Mouse (Mus musculus) thymus, postnatal 4 days (tissue): ENCODE measurements around the gene Ythdf1.

Experiments
- DNase-seq: peaks from one replicate; pipeline ENCODE4 v3.0.0; 2021

The Ythdf1 gene

DNA sequence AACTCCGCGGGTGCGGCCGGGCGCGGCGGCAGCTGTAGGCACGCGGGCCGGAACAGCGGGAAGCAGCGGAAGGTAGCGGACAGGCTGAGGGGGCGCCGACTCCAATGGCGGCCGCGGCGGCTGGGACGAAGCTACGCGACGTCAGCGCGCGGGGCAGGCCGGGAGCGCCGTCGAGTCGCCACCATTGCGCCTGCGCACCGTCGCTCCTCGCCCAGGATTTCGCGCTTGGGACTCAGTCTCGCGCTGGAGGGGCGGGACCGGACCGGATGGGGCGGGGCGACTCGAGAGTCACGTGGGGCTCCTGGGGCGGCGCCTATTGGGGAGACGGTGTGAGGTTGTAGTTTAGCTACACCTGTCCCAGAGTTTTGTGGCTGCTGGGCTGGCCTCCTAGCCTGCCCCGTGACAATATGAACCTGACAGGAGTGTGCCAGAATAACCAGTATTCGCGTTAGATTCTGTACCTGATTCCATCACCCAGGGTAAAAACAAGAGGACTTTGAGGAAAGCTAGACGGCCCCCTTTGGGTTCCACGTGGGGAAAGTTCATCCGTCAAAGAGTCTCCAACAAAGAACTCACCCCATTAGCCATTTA, at the start of gene Ythdf1:
TSS of gene Ythdf1 (minus strand) at position 140 of the 591 bp plus-strand sequence.
- peak; percentile 100 for DNase-seq

DNA sequence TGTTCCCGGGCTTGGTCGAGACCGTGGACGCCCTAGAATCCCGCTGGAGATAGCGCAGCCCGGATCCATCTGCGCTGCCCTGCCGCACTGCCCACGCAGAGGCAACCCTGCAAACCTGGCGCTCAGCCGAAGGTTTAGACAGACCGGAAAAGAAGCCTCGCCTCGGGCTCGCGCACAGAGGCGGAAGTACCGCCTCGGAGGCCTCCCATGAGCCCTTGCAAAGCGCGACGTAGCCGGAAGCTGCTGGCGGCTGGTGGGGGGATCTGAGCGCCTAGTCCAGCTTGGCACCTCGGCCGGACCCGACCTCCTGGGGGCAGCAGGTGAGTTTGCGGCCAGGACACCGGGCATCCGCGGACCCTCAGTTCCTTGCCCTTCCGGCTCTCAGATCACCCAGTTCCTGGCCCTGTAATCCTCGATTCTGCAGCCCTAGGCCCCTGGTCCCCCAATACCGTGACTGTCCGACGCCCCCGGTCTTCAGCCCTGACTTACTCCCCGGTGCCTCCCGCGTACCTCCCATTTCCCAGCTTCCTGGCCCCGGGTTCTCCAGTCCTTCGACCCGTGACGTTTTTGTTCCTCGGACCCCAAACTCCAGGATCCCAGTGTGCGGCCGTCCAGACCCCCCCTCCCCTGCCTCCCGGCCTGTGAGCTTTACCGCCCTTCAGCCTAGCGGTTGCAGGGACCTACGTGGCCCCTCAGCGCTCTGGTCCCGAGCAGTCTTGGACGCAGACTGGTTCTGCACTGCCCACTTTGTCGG, 46.4 kb upstream of the Ythdf1 start, which contains the start of gene Arfgap1:
TSS of gene Arfgap1 (plus strand) at position 216 of the 754 bp plus-strand sequence.
- peak; percentile 89 for DNase-seq

DNA sequence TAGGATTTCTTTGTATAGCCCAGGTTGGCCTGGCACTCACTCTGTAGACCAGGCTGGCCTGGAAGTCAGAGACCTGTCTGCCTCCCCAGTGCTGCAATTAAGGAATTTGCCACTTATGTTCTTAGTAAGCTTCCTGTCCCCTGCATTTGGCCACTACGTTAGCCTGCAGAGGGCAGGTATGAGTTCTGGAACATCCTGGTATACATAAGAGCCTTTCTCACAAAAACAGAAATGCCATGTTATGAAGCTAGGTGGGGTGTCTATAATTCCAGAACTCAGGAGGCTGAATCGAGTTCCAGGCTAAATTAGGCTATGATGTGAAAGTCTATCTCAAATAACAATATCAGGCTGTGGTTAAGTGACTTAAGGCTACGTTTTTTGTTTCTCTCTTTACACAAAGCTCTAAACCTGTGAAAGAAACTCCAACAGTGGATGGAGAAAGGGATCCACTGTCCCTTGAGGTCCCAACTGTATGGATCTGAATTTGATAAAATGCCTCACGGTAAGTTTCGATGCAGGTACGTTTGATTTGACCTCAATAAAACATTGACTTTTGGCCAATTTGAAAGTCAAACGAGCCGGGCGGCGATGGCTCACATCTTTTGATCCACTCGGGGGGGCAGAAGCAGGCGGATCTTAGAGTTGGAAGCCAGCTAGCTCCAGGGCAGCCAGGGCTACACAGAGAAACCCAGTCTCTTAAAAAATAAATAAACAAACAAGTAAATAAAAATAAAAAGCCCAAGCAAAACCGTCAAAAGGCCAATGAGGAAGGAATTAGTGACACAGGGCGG, 45.5 kb upstream of the Ythdf1 start:
- DNase-seq: peak; percentile 28

DNA sequence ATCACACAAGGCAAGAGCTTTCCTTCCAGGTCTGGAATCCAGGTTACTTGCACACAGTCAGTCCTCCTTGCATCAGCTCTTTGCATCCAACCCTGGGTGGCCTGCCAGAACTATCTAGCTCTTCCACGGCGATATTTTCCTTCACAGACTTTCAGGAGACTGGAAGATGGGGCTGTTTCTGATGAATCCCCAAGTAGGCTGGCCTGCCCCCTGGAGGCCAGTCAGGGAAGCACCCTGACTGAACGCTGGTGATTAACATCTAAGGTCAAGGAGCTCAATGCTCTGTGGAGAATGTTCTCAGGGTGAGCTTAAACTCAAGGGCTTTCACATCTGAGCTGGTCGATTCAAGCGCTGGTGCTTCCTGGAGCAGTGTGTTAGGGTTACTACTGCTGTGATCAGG, 43.2 kb upstream of the Ythdf1 start:
- DNase-seq: peak; percentile 80

DNA sequence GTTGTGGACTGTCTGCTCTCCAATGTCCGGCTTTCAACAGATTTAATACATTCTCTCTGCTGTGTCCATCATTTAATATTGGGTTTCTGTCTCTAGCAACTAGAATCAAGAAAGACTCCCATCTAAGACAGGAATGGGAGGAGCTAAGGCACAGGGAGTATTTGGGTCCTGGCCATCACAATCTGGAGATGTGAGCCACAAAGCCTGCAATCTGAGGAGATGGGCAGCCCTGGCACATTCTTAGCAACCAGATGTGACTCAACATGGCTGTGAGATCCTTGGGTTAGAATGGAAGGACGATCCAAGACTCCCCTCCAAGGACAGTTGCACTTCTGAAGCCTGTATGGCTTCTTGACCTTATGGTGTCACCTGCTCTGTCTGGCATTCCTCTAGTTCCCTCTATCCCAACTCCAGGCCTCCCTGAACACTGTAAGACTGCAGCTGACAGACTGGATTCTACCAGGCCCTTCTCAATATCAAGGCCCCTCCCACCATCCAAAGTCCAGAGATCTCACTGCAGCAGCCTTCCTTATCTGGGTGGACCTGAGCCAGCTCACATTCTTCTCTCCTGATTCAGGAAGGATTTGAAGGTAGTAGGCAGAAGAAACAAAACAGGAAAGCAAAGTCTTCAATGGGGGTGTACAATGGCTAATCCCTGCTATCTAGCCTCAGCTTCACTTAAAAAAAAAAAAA, 42.0 kb upstream of the Ythdf1 start:
- no peak for DNase-seq

DNA sequence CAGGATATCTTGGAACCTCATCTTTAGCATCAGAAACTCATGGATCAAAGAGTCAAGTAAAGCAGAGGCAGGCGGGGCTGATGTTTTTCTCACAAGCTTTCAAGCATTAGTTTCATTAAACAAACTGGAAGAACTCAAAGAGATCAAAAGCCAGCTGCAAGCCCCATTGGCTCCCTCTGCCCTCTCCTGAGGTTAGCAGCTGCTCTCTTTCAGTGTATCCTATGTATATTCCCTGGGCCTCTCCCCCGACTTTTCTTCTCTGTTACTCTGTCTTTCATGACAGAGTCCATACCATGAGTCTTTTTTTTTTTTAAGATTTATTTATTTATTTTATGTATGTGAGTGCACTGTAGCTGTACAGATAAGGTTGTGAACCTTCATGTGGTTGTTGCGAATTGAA, 39.4 kb upstream of the Ythdf1 start:
- DNase-seq: no peak

DNA sequence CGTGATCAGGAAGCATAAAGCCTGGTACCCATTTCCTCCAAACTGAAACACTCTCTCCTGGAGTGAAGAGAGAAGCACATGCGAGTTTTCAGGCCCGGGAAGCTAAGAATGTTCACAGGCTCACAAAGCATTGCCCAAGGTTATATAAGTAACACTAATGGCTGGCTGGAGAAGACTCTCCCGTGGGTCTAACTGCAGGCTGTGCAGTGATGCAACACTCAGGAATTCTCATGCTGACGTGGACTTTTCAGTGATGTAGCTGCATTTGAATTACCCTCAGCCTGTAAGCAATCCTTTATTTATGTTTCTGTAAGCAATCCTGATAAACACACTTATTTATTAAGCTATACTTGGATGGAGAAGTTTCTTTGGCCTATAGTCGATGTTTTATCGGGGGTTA, 38.9 kb upstream of the Ythdf1 start:
- no peak for DNase-seq

DNA sequence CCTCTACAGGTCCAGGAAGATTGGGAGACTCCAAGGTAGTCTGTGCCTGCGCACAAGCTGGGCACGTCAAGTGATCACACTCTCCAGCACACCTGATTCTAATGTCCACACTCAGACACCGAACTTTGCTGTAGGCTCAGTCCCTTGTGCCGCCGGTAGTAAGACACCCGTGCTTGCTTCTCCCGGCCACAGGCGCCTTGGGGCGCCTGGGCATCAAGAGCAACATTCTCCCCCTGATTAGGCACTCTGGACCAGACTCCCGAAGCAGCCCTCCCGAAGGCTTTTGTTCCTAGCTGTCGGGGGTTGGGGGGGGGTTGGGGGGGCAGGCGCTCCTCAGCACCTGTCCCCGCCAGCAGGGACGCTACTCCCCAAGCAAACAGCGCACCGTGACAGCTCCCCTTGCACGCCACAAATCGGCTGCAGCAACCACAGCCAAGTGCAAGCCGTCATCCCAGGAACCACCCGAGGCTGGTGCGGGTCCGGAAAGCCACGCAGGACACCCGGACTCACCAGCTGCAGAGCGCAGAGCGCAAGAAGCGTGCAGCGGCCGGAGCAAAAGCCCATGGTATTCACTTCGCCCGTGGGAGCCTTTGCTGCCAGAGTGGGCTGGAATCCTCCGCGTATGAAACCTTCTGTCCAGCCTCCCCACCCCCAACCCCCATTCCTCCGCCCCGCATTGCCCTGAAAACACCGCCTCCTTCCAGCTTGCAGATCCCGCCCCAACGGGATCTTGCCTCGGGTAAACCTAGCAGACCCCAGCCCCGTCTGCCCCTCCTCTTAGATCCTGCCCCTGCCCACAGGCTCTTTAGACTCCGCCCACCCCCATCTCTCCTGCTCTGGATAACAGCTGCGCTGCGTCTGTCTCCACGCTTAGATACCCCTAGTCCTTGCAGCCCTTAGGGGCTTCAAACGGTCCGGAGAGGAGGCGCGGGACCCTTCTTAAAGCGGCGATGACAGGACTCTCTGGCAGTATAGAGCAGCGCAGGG, 33.6 kb upstream of the Ythdf1 start, which contains the start of gene Nkain4:
TSS of gene Nkain4 (minus strand) at position 639 of the 987 bp plus-strand sequence.
- peak; percentile 29 for DNase-seq

DNA sequence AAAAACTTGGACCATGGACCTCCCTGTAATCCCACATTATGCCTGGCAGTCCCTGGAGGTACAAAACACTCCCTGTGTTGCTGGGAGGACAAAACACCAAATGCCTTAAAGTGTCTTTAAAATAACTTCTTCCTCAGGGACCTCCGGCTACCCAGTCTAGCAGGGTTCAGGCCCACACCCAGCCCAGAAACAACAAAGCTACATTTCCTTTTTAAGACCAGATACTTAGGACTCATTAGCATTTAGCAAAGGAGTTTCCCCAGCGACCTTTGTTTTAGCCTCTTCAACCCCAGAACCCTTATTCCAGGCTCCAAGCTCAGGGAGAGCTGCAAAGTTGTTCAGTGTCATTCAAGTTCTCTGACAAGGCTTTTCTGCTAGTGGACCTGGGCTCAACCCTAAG, 32.9 kb upstream of the Ythdf1 start:
- no peak for DNase-seq

DNA sequence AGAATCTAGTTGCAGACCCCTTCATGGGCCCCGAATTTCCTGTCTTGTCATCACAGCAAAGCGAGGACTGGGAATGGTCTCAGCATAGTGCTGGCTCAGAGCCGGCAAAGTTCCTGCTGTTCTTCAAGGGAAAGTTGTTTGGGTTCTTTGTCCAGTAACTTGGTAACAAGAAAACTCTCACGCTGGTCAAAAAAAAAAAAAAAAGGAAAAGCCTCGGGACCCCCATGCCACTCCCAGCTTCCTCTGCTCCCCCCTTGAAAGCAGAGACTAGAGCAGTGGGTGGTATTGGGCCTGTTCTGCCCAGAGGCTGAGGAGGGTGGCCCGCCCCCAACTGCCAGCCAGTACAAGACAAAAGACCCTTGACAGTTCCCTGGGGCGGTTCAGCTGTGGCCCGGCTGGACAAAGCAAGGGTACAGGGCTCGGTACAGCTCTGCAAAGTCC, 32.0 kb upstream of the Ythdf1 start:
- no peak for DNase-seq

DNA sequence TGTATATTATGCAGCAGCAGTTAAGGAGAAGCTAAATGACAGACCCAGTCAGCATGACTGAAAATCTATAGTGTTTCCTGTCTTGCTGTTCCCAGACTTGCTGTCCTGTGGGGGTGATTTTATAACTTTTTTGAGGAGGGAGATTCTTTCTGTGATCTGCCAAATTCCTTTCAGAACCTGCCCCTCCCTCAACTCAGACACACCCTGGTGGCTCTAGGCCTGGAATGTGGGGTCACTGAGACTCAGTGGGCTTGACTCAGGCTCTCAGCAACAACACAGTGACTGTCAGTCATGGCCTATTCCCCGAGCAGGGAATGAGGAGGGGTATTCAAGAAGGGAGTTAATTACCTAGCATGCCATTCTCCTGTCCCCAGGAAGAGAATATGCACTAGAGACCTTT, 29.2 kb upstream of the Ythdf1 start:
- DNase-seq: no peak

DNA sequence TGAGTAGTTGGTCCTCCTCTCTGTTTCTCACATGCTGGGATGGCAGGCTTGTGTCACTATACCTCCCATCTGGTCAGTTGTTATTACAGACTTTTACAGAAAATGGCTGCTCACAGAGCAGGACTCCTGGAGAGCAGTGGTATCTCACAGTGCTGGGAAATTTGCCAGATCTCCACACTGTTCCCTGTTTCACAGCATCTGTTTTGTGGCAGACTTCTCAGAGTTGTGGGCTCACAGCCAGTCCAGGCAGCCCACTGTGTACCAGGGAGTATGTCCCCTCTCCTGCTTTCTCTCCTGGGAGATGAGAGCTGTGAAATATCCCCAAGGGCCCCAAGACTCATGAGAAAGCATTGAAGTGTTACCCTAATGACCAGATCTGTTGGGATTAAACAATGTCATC, 21.1 kb upstream of the Ythdf1 start:
- no peak for DNase-seq

DNA sequence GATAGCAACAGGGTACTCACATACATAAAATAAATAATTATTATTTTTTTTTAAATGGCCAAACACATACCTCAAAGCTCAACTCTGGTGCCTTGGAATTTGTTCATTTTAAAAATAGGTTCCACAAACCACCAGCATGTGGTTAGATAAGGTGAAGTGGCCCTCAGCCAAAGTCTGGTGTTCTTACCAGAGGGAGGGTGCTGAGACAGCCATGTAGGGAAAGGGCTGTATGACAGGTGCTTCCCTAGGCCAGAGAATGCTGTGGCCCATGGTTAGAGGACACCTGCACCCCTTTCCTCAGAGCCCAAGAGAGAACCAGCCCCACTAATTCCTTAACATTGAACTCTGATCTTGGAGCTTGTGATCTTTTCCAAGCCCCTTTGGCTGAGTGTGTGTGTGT, 19.4 kb upstream of the Ythdf1 start:
- DNase-seq: no peak

DNA sequence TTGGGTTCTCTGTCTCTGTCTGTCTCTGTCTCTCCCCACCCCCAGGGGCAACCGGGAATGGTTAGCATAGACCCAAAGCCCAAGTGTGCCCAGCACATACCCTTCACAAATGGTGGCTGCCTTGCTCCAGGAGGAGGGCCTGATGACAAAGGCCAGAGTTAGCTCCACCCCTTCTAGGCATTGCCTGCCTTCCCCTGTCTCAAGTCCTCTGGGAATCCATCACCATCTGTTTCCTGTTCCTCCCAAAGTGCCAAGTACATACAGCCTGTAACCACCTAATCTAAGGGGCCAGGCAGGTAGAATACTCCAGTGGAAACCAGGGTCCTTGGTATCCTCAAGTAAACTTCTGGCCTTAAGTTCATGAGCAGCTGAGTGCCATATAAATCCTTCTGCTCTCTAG, 11.7 kb upstream of the Ythdf1 start:
- DNase-seq: no peak

DNA sequence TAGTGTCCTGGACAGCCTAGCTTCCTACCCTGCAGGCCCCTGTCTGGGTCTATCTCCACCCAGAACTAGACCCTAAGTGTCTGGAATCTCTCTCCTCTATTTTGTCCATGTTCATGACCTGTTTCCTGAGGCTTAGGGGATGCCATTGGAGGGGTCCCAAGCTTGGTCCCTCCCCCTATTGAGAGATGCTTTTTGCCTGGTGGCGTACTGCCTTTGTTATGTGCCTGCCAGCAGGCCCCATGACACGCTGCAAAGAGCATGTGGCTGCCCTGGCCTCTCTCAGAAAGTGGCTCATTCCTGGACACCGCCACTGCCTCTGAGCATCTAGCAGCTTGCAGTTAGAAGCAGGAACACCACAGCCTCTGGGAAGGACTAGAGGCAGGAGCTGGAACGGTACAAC, 8.0 kb upstream of the Ythdf1 start, which contains the start of gene Birc7:
TSS of gene Birc7 (plus strand) at position 301 of the 400 bp plus-strand sequence.
- no peak for DNase-seq

DNA sequence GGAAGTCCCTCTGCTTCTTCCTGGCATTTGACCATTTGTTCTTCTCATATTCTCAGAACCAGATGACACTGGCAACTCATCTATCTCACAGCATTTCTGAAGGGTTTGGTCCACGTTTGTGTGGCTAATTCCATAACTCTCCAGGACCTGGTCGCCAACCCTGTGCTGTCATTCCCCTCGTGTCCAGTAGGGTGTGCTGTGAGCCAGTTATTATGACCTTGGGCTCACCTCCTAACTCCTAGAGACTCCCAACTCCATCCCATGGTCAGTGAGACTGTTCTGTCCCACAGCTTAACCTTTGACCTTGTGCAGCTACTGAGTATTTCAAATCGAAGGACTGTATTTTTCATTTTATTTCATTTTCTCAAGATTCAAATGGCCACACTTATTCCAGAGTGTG, 4.4 kb upstream of the Ythdf1 start:
- DNase-seq: peak; percentile 72

DNA sequence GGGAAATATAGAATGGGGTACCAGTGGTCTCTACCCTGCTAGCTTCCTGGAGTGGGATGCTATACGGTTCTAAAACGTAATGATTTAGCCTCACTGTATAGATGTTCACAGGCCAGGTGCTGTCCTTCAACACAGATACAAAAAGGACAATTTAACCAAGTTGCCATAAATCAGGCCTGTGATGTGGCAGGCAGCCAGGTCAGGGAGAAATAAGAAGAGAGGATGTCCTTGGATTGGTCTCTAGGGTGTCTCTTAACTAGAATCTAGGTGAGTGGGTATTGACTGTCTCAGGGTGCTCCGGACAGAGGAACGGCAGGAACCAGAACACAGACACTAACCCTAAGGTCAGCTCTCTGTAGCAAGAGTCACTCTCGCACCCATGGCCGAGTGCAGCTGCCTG, 2.0 kb upstream of the Ythdf1 start:
- DNase-seq: no peak

DNA sequence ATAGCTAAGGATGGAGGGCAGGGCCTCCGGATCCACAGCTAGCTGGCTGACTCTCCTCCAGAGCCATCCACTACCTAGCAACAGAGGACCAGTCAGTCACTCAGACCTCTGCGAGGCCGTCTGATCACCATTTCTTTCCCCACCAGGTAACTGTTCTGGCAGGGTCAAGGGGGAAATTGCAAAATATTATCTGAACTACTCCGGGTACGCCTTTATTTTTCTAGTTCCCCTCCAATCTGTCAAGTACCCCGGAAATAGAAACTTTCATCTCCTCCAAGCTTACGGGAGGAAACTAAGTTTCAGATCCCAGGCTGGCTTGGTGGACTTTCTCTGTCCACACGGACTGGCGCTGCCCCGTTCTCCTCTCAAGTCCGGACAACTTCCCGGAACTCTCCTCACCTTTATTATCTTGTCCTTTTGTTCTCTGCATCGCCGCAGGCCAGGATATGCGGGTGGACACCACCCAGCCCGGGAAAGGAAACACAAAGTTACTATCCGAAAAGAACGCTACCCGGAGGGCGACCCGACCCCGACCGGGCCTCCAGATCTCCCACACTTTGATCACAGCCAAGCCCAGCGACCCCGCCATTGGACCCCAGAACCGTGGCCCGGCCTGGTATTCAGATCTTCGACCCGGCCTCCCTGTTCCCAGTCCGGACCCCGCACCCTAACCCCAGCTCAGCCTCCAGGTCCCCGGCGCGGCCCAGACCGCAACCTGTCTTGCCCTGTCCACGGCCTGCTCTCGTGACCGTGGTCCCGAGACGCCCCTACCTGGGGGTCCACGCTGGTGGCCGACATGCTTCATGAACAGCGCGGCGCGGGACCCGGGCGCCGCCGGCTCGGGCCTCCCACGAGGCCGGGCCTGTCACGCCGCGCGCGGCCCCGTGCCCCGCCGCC, 588 bp downstream of the Ythdf1 start:
- no peak for DNase-seq

DNA sequence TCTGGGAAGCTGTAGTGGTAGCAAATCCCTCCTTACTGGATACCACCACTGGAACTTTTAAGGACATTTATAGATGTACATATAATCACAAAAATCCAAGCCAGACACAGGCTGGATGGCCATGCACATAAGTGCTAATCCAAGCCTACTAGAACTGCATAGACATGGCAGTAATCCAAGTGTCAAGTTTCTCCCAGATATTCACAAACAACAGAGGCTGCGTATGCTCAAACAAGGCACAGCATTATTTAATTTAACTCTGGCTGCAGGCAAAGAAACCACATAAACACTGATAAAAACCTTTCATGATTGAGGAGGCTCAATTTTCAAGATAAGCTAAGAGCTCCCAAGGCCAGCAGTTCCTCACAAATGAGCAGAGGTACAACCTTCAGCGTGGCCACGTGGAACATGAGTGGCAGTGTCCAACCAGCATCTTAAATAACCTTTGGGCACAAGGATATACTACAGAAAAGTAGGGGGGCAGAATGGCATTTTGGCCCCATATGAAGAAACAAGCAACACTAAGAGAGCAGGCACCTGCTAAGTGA, 4.8 kb downstream of the Ythdf1 start:
- DNase-seq: no peak

DNA sequence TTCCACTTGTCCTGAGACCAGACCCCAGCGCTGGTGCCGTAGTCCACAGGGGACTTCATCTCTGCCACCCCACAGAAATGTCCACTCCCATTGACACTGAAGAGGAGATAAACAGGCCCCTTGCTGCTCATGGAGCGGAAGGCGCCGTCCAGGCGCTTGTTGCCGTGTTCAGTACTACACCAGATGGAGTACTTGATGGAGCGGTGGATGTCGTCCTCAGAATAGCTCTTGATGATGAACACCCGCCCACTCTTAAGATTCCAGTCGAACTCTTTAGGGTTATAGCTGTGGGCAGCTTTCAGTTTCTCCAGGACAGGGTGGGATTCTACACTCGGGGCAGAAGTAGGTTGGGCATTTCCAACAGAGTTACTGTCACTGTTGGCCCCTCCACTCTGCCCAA, 9.8 kb downstream of the Ythdf1 start:
- DNase-seq: no peak
